Mouse (Mus musculus) ZHBTc4 (cell line): Measurements from ENCODE around the gene Rab4b.

ENCODE experiments used
- DNase-seq: peaks from one replicate; pipeline ENCODE4 v3.0.0-alpha.2; 2011; ENCODE audit warnings: low read depth, low spot score

Rab4b gene

GRCm38 (mm10) chr7:27178324-27179216, at the start of gene Rab4b:
Rab4b (minus strand) TSS chr7:27178896.
- peak; percentile 100 for DNase-seq

- peak; percentile 97 for DNase-seq
Observed at GRCm38 (mm10) chr7:27228281-27228821, 49.7 kb upstream of the Rab4b start, which contains the start of gene Itpkc. Itpkc (minus strand) TSS chr7:27228661.

- DNase-seq = no peak
Observed at GRCm38 (mm10) chr7:27227676-27228075, 49.0 kb upstream of the Rab4b start.

GRCm38 (mm10) chr7:27227276-27227675, 48.6 kb upstream of the Rab4b start:
- no peak for DNase-seq

- no peak for DNase-seq
Observed at GRCm38 (mm10) chr7:27224877-27225575, 46.3 kb upstream of the Rab4b start.

GRCm38 (mm10) chr7:27222538-27222937, 43.8 kb upstream of the Rab4b start:
- DNase-seq = peak; percentile 81

- peak; percentile 32 for DNase-seq
Observed at GRCm38 (mm10) chr7:27221939-27222338, 43.2 kb upstream of the Rab4b start.

GRCm38 (mm10) chr7:27219937-27220336, 41.2 kb upstream of the Rab4b start:
- no peak for DNase-seq

GRCm38 (mm10) chr7:27218586-27218985, 39.9 kb upstream of the Rab4b start:
- DNase-seq = no peak

GRCm38 (mm10) chr7:27212626-27213025, 33.9 kb upstream of the Rab4b start:
- DNase-seq = no peak

- no peak for DNase-seq
Observed at GRCm38 (mm10) chr7:27203730-27204449, 25.2 kb upstream of the Rab4b start.

GRCm38 (mm10) chr7:27198779-27199178, 20.1 kb upstream of the Rab4b start:
- peak; percentile 92 for DNase-seq

- DNase-seq = no peak
Observed at GRCm38 (mm10) chr7:27198355-27198754, 19.7 kb upstream of the Rab4b start.

- no peak for DNase-seq
Observed at GRCm38 (mm10) chr7:27197634-27198033, 18.9 kb upstream of the Rab4b start.

GRCm38 (mm10) chr7:27197136-27197535, 18.4 kb upstream of the Rab4b start:
- DNase-seq = peak; percentile 41

GRCm38 (mm10) chr7:27195681-27196611, 17.2 kb upstream of the Rab4b start, which contains the start of the genes BC024978 and Snrpa:
BC024978 (plus strand) TSS chr7:27195781.
Snrpa (minus strand) TSS chr7:27196271.
- peak; percentile 100 for DNase-seq

GRCm38 (mm10) chr7:27193731-27194130, 15.0 kb upstream of the Rab4b start:
- no peak for DNase-seq

GRCm38 (mm10) chr7:27192434-27192833, 13.7 kb upstream of the Rab4b start:
- no peak for DNase-seq

GRCm38 (mm10) chr7:27189271-27189931, 10.7 kb upstream of the Rab4b start:
- DNase-seq = peak; percentile 86

- no peak for DNase-seq
Observed at GRCm38 (mm10) chr7:27185986-27186385, 7.3 kb upstream of the Rab4b start.
